Mouse (Mus musculus): ENCODE measurements around the gene Rps18.

- TF ChIP-seq CTCF (IDR thresholded peaks at IDR 0.05; ENCODE audit: insufficient read depth, low read depth, low read length) (no peak), POLR2A (IDR thresholded peaks at IDR 0.05; ENCODE audit: insufficient read depth, low read depth, low read length) (no peak)
Measured at GRCm38 (mm10) chr17:33911052-33911812, 44.6 kb downstream of the Rps18 start.
